Mouse (Mus musculus): ENCODE data around the gene Syt17. TPM values are rescaled to one million over a fixed set of nuclear protein-coding genes. Genes with fewer than 3 reads are reported as not detected.

Syt17 gene
- polyA plus RNA-seq, 1 experiment = not detected

DNA sequence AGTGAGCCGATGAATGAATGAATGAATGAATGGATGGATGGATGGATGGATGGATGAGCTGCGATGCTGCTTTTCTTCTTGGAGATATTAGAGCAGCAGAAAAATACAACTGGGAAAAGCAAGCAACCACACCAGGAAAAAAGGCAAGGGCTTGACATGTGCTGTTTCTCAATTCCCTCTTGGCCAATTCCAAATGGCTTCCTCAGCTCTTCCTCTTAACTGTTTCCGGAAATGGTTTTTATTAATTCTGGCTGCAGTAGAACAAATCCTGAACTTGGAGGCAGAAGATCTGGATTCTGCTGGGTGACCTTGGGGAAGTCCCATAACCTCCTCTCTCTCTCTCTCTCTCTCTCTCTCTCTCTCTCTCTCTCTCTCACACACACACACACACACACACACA, 20.0 kb upstream of the Syt17 start:
- TF ChIP-seq POLR2A (IDR thresholded peaks at IDR 0.05; ENCODE audit: borderline replicate concordance, low read depth, low read length) (no peak), CTCF (IDR thresholded peaks at IDR 0.05; ENCODE audit: low read depth, low read length) (no peak)
- peaks cover 15% of the 10 kb centered on the region for H3K4me1 ChIP-seq (ENCODE audit: control insufficient read depth, insufficient read depth, low read length)
- H3K27ac ChIP-seq (ENCODE audit: insufficient read depth, low read depth, low read length) = no peak overlapping the region
- H3K4me3 ChIP-seq (ENCODE audit: insufficient read depth, low read length) = no peak overlapping the region

GRCm38 (mm10) chr7:118464432-118464831, 16.4 kb upstream of the Syt17 start:
- Histone ChIP-seq H3K27ac (ENCODE audit: insufficient read depth, low read depth, low read length) (no peak overlapping the region), H3K4me1 (ENCODE audit: control insufficient read depth, insufficient read depth, low read length) (peaks cover 6% of the 10 kb centered on the region; the same call in 1 of the 2 replicates), H3K4me3 (ENCODE audit: insufficient read depth, low read length) (no peak overlapping the region)
- no peak for TF ChIP-seq POLR2A (IDR thresholded peaks at IDR 0.05; ENCODE audit: borderline replicate concordance, low read depth, low read length)
- TF ChIP-seq CTCF (IDR thresholded peaks at IDR 0.05; ENCODE audit: low read depth, low read length) = no peak

GRCm38 (mm10) chr7:118462818-118463762, 15.1 kb upstream of the Syt17 start:
- Histone ChIP-seq H3K27ac (ENCODE audit: insufficient read depth, low read depth, low read length) (no peak overlapping the region), H3K4me1 (ENCODE audit: control insufficient read depth, insufficient read depth, low read length) (peaks cover 6% of the 10 kb centered on the region; the same call in 1 of the 2 replicates), H3K4me3 (ENCODE audit: insufficient read depth, low read length) (no peak overlapping the region)
- no peak for TF ChIP-seq CTCF (IDR thresholded peaks at IDR 0.05; ENCODE audit: low read depth, low read length)
- no peak for TF ChIP-seq POLR2A (IDR thresholded peaks at IDR 0.05; ENCODE audit: borderline replicate concordance, low read depth, low read length)

- TF ChIP-seq POLR2A (IDR thresholded peaks at IDR 0.05; ENCODE audit: borderline replicate concordance, low read depth, low read length) = no peak
- no peak for TF ChIP-seq CTCF (IDR thresholded peaks at IDR 0.05; ENCODE audit: low read depth, low read length)
- Histone ChIP-seq H3K4me1 (ENCODE audit: control insufficient read depth, insufficient read depth, low read length) (0 out of 2 replicates have a peak, but pooled peaks cover 3% of the 10 kb centered on the region), H3K27ac (ENCODE audit: insufficient read depth, low read depth, low read length) (no peak overlapping the region), H3K4me3 (ENCODE audit: insufficient read depth, low read length) (no peak overlapping the region)
Measured at GRCm38 (mm10) chr7:118461400-118462136, 13.5 kb upstream of the Syt17 start.

DNA sequence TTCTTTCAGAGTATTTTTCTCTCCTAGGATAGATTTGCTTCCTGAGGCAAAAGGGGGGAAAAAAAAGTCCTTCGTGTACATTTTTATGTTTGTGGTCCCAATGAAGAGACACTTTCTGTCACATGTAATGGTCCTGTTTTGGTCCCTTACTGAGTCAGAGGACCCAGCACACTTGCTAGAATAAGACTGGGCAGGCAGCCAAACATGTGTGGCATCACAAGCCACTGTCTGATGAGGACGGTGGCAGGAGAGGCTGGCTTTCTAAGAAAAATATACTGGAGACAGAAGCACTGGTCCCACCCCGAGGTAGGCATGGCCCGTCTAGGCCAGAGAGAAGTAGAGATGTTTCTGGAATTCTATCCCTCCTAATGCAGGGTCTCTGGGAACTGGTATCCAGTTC, 5.7 kb upstream of the Syt17 start:
- H3K4me1 ChIP-seq (ENCODE audit: control insufficient read depth, insufficient read depth, low read length) = peaks cover 11% of the 10 kb centered on the region
- no peak overlapping the region for H3K4me3 ChIP-seq (ENCODE audit: insufficient read depth, low read length)
- TF ChIP-seq POLR2A (IDR thresholded peaks at IDR 0.05; ENCODE audit: borderline replicate concordance, low read depth, low read length) (no peak), CTCF (IDR thresholded peaks at IDR 0.05; ENCODE audit: low read depth, low read length) (no peak)
- H3K27ac ChIP-seq (ENCODE audit: insufficient read depth, low read depth, low read length) = no peak overlapping the region

DNA sequence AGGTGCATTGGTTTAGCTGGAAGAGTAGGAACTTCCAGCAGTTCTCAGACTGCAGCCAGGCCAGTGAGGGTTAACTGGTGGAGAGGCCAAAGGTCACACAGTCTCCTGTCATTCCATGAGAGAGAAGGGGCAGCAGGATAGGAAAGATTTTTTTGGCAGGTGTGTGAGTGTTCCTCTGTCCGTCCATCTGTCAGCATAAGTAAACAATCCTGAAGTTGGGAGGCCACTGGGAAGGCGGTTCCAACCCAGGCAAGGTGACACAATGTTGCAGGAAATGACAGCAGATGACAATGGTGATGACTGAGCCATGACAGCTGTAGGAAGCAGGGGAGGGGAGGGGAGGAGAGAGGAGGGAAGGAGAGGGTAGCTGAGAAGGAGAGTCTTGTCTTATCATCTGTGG, 4.9 kb upstream of the Syt17 start:
- Histone ChIP-seq H3K27ac (ENCODE audit: insufficient read depth, low read depth, low read length) (no peak overlapping the region), H3K4me1 (ENCODE audit: control insufficient read depth, insufficient read depth, low read length) (peaks cover 11% of the 10 kb centered on the region), H3K4me3 (ENCODE audit: insufficient read depth, low read length) (no peak overlapping the region)
- TF ChIP-seq CTCF (IDR thresholded peaks at IDR 0.05; ENCODE audit: low read depth, low read length) = no peak
- no peak for TF ChIP-seq POLR2A (IDR thresholded peaks at IDR 0.05; ENCODE audit: borderline replicate concordance, low read depth, low read length)

DNA sequence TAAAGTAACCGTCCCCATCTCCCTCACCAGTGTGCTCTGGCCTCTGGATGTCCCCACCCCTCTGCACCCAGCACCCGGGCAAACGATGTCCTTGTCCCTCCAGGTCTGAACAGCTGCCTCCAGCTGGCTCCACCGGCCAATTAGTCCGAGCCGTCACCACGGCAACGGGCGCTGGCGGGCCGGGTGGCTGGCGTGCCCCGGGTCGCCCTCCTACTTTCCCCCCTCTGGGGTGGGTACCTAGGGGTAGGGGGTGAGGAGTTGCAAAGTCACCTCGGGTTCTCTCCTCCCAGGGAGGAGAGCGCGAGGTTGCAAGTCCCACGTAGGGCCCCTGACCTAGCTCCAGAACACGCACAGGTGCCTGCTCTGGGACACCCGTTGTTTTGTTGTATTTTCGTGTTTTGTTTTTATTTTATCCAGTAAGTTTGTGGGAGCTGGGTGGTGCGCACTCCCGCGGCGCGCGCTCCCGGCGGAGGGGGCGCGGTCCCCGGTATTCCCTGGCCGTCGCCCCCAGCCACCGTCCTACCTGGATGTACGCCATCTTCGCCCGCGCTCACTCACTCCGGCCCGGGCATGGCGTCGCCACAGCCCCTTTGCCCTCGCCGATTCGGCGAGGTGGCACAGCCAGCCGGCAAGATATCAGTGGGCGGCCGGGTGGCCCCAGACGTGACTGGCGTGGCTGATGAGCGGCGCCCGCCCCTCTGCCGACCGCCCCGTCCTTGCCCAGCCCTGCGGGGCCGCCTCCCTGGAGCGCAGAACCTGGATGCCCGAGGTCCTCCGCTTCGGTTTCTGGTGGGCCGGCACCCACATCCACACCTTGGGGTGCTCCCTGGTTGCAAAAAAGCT, 510 bp downstream of the Syt17 start:
- no peak overlapping the region for H3K27ac ChIP-seq (ENCODE audit: insufficient read depth, low read depth, low read length)
- TF ChIP-seq CTCF (IDR thresholded peaks at IDR 0.05; ENCODE audit: low read depth, low read length) = no peak
- no peak for TF ChIP-seq POLR2A (IDR thresholded peaks at IDR 0.05; ENCODE audit: borderline replicate concordance, low read depth, low read length)
- peaks cover 3% of the 10 kb centered on the region; the same call in 1 of the 2 replicates for H3K4me1 ChIP-seq (ENCODE audit: control insufficient read depth, insufficient read depth, low read length)
- H3K4me3 ChIP-seq (ENCODE audit: insufficient read depth, low read length) = peak overlapping the region; percentile 62

GRCm38 (mm10) chr7:118443895-118444485, 4.0 kb downstream of the Syt17 start:
- Histone ChIP-seq H3K4me1 (ENCODE audit: control insufficient read depth, insufficient read depth, low read length) (peaks cover 3% of the 10 kb centered on the region; the same call in 1 of the 2 replicates), H3K4me3 (ENCODE audit: insufficient read depth, low read length) (no peak overlapping the region), H3K27ac (ENCODE audit: insufficient read depth, low read depth, low read length) (no peak overlapping the region)
- TF ChIP-seq CTCF (IDR thresholded peaks at IDR 0.05; ENCODE audit: low read depth, low read length) = no peak
- no peak for TF ChIP-seq POLR2A (IDR thresholded peaks at IDR 0.05; ENCODE audit: borderline replicate concordance, low read depth, low read length)

- TF ChIP-seq CTCF (IDR thresholded peaks at IDR 0.05; ENCODE audit: low read depth, low read length) (no peak), POLR2A (IDR thresholded peaks at IDR 0.05; ENCODE audit: borderline replicate concordance, low read depth, low read length) (no peak)
- Histone ChIP-seq H3K4me3 (ENCODE audit: insufficient read depth, low read length) (no peak overlapping the region), H3K27ac (ENCODE audit: insufficient read depth, low read depth, low read length) (no peak overlapping the region), H3K4me1 (ENCODE audit: control insufficient read depth, insufficient read depth, low read length) (peaks cover 3% of the 10 kb centered on the region; the same call in 1 of the 2 replicates)
Measured at GRCm38 (mm10) chr7:118443371-118443770, 4.7 kb downstream of the Syt17 start.
